Mouse (Mus musculus): Measurements from ENCODE around the gene Tanc2.

GRCm38 (mm10) chr11:105731541-105731940 lies 141.8 kb downstream of the Tanc2 start:
- TF ChIP-seq CTCF (IDR thresholded peaks at IDR 0.05; ENCODE audit: borderline replicate concordance, insufficient read depth, low read depth, low read length) (no peak), POLR2A (IDR thresholded peaks at IDR 0.05; ENCODE audit: borderline replicate concordance, insufficient read depth, low read length) (no peak)
